Mouse (Mus musculus): ENCODE measurements around the gene Bahd1.

The Bahd1 gene

GRCm38 (mm10) chr2:118899981-118900825, at the start of gene Bahd1:
Gene Bahd1, plus strand, starts transcription at chr2:118900377.
- DNase-seq, result peak; percentile 38

DNA sequence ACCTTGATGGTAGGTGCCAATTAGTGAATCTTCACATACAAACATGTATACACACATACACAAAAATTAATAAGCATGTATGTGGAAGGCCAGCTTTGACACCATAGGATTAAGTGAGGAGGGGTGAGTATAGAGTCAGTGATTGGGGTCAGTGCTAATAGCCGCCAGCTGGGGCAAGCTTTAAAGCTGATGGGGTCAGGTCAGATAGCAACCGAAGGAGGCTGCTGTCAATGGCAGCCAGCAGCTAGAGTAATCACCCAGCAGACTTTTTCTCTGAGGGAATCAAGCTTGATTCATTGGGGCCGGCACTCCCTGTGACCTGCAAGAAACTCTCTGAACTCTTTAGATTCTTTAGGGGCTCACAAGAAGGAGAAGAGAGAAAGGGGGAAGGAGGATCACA, 48.4 kb upstream of the Bahd1 start:
- DNase-seq, result no peak

DNA sequence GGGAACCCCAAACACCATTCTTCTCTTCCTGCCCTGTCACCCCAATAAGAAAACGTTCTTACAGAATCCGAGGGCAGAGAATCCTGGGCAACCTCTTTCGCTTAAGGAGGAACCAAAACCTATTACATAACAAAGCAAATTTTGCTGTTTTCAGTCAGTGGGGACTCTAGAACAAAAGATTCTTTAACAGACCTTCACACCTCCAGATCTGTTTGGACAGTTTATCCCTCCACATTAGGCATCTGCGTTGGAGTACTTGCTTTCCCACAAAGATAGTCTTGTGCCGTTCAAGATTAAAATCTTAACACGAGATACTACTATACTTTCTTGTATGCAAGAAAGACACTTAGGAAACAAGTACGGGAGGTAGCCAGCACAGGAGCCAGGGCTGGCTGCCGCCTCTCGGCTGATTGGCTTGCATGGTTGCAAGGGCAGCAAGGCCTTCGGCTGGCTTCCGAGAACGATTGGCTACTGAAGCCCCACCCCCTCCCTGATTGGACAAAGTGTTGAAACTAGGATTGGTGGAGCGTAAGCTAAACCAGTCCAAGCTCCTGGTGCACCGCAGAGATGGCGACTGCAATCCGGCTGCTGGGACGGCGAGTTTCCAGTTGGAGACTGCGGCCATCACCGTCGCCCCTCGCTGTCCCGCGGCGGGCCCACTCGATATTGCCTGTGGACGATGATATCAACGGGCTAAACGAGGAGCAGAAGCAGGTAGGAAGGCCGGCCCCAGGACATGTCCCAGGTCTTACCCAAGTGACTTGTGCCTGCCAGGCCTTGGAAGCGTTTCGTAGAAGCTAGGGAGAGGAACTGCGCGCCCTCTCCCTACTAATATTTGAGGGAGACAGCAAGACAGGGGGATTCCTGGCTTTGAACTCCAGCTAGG, 38.5 kb upstream of the Bahd1 start, which contains the start of gene Ivd:
TSS of gene Ivd (plus strand) at position 501 of the 886 bp plus-strand sequence.
- DNase-seq, result peak; percentile 91

GRCm38 (mm10) chr2:118862340-118862675, 37.9 kb upstream of the Bahd1 start:
- no peak for DNase-seq

GRCm38 (mm10) chr2:118870601-118871000, 29.6 kb upstream of the Bahd1 start:
- no peak for DNase-seq

DNA sequence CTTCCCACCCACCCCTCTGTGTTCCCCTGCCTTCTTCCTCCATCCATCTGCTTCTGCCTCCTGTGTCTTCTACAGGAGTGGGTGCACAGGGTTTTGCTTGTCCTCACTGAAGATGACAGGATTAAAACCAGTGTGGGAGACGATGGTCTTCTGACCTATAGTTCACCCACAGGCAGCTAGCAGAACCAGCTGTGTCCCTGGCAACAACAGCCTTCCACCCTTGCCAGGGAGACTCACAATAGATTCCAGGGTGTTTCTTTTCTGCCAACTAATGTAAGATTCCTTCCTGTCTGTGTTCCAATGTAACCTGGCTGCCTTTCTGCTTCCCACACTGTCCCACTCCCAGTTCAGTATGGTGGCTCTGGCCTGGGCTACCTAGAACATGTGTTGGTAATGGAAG, 29.1 kb upstream of the Bahd1 start:
- peak; percentile 27 for DNase-seq

- no peak for DNase-seq
Observed at GRCm38 (mm10) chr2:118873018-118873417, 27.2 kb upstream of the Bahd1 start.

DNA sequence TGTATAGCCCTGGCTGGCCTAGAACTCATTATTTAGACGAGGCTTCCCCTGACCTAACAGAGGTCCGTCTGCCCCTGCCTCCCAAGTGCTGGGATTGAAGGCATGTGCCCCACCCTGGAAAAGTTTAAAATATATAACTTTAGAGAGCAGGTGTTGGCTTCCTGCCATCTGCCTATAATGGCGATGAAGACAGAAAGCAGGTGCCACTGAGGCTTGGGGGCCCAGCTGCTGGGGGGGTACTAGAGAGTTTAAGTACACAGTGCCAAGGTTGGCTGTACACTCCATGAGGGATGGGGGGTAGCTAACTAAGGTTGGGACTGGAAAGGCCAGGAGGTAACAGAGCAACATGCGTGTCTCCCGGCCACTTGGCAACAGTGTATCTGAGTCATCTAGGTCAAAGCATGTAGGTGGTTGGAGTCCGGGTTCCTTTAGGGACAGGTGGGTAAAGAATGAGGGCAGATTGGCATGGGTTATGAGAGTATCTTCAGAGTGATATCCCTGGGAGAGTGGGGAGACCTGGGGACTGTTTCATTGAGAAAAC, 26.2 kb upstream of the Bahd1 start:
- DNase-seq, result no peak

GRCm38 (mm10) chr2:118875316-118875715, 24.9 kb upstream of the Bahd1 start:
- DNase-seq, result no peak

DNA sequence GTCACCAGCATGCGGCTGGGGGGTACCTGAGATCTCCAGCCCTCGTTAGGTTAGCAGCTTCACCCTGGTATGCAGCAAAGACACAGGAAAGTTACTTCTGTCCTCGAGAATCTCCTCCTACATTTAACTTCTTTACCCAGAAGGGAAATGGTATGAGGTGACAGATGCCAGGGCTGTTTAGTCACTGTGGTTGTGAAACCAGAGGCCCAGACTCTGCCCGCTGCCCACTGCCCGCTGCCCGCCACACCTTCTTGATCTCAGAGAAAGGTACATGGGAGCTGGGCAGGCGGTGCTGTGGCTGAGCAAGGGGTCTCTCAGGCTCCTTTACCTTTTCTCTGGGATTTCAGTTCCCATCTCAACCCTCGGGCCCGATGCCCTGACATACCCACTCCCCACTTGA, 23.7 kb upstream of the Bahd1 start:
- DNase-seq, result no peak

DNA sequence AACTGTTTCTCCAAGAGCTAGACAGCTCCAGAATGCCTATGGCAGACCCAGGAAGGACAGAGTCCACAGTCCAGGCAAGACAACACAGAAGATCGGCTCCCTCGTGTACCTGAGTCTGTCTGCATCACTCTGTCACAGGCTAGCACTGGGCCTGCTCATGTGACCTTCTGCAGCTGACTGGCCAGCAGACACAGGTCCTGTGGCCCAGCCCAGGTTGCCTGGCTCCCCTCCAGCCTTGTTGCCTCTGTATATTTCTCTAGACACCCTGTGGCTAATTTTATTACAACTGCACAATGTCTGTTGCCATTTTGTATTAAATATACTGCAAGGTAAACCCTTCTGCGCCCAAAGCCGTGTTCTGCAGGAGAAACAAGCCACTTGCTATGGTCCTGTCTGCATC, 19.2 kb upstream of the Bahd1 start:
- DNase-seq, result no peak

- DNase-seq, result no peak
Observed at GRCm38 (mm10) chr2:118881956-118882355, 18.2 kb upstream of the Bahd1 start.

DNA sequence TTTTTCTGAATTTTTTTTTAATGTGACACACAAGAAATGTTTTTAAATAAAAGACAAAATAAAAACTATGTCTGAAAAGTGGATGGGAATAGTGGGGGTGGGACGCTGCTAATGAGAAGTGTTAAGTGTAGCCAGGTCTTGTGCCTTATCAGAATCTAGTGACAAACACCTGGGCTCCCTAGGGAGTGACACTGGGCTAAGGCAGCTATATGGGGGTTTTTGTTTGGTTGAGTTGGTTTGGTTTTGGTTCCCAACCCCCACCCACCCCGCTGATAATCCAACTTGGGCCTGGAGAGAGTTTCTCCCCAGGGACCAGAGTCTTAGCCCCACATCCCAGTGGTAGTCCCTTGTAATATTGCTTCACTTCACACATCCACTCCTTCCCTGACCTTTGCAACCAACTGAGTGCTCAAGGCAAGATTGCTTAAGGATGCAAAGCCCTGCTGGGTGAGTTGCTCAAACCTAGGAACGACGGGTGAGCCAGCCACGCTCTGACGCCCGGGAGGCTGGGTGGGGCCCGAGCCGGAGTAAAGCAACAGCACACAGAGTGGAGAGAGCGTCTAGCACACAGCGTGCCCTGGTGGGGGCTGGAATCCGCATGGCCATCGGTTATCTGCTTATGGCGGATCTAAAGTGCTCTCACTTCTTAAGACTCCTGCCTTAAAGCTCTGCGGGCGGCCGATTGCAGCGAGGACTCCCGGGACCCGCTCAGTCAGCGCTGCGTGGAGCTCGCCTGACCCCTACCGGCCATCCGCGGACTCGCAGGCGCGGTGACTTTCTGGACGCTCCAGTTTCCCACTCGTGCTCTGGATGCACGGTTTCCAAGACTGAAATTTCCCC, 17.1 kb upstream of the Bahd1 start:
- DNase-seq, result peak; percentile 92

- no peak for DNase-seq
Observed at GRCm38 (mm10) chr2:118887440-118887839, 12.7 kb upstream of the Bahd1 start.

- DNase-seq, result peak; percentile 45
Observed at GRCm38 (mm10) chr2:118887845-118888548, 12.2 kb upstream of the Bahd1 start.

DNA sequence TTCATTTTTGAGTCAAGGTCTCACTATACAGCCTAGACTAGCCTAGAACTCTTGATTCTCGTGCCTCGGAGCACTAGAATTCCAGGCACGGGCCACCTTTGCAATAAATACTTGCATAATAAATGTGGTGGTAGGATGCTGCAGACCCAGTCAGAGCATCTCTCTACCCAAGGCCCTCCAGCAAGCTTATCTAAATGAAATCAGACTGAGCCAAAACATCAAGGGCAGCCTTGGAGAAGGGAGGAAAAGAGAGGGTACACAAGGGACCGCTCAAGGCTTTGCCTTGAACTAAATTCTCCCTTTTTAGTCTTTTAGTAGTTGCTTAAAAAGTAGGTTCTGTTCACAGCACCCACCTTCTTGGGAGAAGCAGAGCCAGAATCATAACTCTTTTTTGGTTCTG, 9.0 kb upstream of the Bahd1 start:
- no peak for DNase-seq

DNA sequence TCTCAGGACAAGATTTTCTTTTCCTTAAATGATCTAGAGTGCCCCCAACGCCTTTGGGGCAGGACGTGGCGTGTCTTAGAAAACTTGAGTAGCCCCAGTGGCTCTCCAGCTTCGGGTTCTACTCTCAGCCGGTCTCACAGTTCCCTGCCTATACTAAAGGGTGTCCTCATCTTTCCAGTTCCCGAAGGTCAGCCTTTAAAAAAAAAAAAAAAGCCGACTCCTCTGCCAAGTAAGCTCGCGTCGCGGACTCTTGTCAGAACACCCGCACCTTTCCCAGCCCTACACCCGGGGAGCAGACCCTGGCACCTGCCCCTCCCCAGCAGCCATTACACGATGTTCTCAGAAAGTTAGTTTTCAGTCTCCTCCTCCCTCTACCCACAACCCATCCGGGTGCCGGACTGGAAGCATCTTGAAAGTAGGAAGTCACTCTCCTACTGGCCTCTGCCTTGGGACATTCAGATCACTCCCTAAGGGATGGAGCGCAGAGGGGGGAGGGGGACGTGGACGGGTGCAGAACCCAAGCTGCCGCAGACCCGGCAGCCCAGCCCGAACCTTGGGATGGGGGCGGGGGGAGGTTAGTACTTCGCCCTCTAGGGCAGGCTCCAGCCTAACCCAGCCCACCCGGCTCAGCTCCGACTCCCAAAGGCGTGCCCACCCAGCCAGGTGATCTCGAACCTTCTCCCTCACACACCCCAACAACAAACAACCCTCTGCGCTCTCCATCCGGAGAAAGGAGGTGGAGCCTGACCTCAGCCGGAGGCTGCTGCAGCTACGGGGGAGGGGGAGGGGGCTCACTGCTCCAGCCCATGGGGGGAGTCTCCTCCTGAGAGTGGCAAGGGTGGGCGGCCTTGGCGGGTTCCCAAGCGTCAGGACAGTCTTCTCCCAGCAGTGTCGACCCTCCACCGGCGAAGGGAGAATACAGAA, 3.9 kb upstream of the Bahd1 start:
- peak; percentile 39 for DNase-seq

DNA sequence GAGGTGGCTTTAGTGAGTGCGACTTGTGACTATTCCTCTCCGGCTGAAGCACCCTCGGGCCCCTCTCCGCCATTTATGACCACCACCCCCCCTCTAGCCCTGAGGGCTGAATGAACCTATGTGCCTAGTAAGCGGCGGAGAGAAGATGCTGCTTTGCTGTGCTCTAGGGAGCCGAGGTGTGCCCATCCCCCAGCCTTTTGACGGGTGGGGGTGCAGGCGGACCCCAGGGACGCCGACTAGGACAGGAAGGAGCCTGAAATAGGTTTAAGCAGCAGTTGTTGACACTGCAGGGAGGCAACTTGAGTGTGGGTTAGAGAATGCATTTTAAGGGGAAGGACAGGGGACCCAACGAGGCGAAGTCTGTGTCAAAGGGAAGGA, 3.3 kb upstream of the Bahd1 start:
- DNase-seq, result no peak

DNA sequence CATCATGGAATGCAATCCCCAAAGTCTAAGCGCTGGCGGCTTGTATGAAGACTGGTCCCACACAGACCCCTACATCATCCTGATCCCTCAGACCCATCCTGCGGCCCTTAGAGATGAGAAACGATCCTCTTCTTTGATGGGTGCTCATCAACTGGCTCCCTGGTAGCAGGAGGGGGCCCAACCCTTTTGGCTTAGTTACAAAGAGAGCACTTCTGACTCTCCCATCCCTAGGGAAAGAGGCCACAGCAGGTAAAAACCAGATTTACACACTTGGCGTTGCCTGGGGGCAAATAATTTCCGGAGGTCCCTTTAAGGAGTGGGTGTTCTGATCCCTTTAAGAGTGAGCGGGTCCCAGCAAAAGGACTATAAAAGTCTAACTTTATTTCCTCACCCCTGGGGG, 2.8 kb upstream of the Bahd1 start:
- no peak for DNase-seq

DNA sequence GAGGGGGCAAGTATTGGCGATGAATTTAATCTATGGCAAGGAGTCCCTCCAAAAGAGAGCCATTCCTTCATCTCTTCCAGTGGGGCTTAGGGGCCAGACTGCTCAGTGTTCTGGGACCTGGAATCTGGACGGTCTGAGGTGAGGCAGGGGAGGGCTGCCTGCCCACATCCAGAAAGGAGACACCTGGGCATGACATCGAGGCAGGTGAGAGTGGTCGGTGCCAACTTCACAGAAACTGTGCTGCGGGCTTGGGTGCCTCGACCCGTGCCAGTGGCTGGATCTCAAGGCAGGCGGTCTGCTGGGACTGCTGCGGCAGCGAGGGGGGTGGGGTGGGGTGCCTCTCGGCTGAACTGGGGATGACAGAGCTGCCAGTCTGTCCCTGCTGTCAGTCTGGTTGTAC, 2.4 kb upstream of the Bahd1 start:
- DNase-seq, result no peak

DNA sequence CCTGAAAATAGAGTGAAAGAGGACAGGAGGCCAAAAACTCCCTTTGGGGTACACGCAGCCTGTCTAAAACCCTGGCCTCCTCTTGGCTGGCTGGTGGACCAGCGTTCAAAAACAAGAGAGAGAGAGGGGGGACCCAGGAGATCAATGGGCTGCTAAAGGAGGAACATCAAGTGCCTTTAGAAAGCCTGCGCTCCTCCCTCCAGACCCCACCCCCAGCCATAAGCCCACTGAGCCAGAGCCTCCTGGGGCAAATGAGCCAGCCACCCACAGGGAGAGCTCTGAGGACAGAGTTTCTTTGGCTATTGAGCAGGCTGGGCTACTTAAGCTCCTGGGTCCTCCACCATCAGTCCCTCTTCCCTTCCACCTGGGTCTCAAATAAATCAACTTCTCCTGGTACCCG, 1.4 kb upstream of the Bahd1 start:
- DNase-seq, result no peak

All from lung, postnatal 14 days (tissue).